Mouse (Mus musculus) heart, embryonic 13.5 days (tissue): ENCODE data around the gene Dpysl4. TPM values are rescaled to one million over a fixed set of nuclear protein-coding genes. Genes with fewer than 3 reads are reported as not detected.

Source experiments
- ATAC-seq: fragments of 200-750 bp; cut with Nextera tagmentation; 2 replicates; pipeline ENCODE4 v1.8.0; 2017; ENCODE audit warnings: moderate TSS enrichment; ENCODE audit not compliant: insufficient number of reproducible peaks, low FRiP score, low TSS enrichment; ENCODE audit errors: extremely low read depth
- H3K27ac ChIP-seq: fragments of 300-500 bp; sonication (generic); replicated peaks from 2 replicates; pipeline ENCODE4 v1.5.1; 2015; ENCODE audit warnings: moderate library complexity, mild to moderate bottlenecking, inconsistent platforms
- H3K27me3 ChIP-seq: fragments of 300-500 bp; sonication (generic); replicated peaks from 2 replicates; pipeline ENCODE4 v1.6.1; 2015; ENCODE audit warnings: mild to moderate bottlenecking, inconsistent platforms
- H3K36me3 ChIP-seq: fragments of 300-500 bp; sonication (generic); 2 replicates; pipeline ENCODE4 v1.6.1; 2015; ENCODE audit warnings: mild to moderate bottlenecking, inconsistent platforms
- H3K4me1 ChIP-seq: fragments of 300-500 bp; sonication (generic); 2 replicates; pipeline ENCODE4 v1.6.1; 2015; ENCODE audit warnings: inconsistent platforms
- H3K4me2 ChIP-seq: fragments of 300-500 bp; sonication (generic); 2 replicates; pipeline ENCODE4 v1.6.1; 2015; ENCODE audit warnings: inconsistent platforms, mild to moderate bottlenecking, moderate library complexity
- H3K4me3 ChIP-seq: fragments of 300-500 bp; sonication (generic); 2 replicates; pipeline ENCODE4 v1.5.1; 2015; ENCODE audit warnings: moderate library complexity, mild to moderate bottlenecking, inconsistent platforms
- H3K9ac ChIP-seq: fragments of 300-500 bp; sonication (generic); 2 replicates; pipeline ENCODE4 v1.6.1; 2015; ENCODE audit warnings: inconsistent platforms, mild to moderate bottlenecking, moderate library complexity
- H3K9me3 ChIP-seq: fragments of 300-500 bp; sonication (generic); 2 replicates; pipeline ENCODE4 v1.6.1; 2016; ENCODE audit warnings: inconsistent platforms
- WGBS: fragments of 180-500 bp; shearing (Covaris S2); methylation state at CpG from one replicate; pipeline ENCODE4 v1.1.7; 2015; ENCODE audit warnings: mixed read lengths; 5-methylcytosine and 5-hydroxymethylcytosine counted together
- polyA plus RNA-seq: library from polyadenylated mRNA; unstranded; fragments of >200 nt; fragmentation: Nextera tagmentation; extraction: Ambion mirVana; gene quantifications from 2 replicates; pipeline ENCODE4 v1.2.1, GENCODE M21; 2015

Gene Dpysl4
- polyA plus RNA-seq, 1 experiment from 2014 or later, result 3.5 TPM

GRCm38 (mm10) chr7:139130361-139130760 is 44.6 kb downstream of the Dpysl4 start:
- Histone ChIP-seq H3K4me2 (no peak overlapping the region), H3K9ac (no peak overlapping the region), H3K4me1 (peaks cover 14% of the 10 kb centered on the region), H3K9me3 (no peaks in the 10 kb centered on the region), H3K36me3 (no peaks in the 10 kb centered on the region), H3K27ac (no peak overlapping the region), H3K4me3 (no peak overlapping the region), H3K27me3 (peaks cover 17% of the 10 kb centered on the region)
- WGBS, result 56% methylated on average over 6 of the region's 6 CpGs
- no peak for ATAC-seq

- Histone ChIP-seq H3K9ac (no peak overlapping the region), H3K27me3 (peaks cover 17% of the 10 kb centered on the region), H3K4me2 (no peak overlapping the region), H3K36me3 (no peaks in the 10 kb centered on the region), H3K4me1 (peaks cover 14% of the 10 kb centered on the region), H3K27ac (no peak overlapping the region), H3K4me3 (no peak overlapping the region), H3K9me3 (no peaks in the 10 kb centered on the region)
- 66% methylated on average over 8 of the region's 8 CpGs for WGBS
- no peak for ATAC-seq
These were observed 45.7 kb downstream of the Dpysl4 start for GRCm38 (mm10) chr7:139131538-139131937.

DNA sequence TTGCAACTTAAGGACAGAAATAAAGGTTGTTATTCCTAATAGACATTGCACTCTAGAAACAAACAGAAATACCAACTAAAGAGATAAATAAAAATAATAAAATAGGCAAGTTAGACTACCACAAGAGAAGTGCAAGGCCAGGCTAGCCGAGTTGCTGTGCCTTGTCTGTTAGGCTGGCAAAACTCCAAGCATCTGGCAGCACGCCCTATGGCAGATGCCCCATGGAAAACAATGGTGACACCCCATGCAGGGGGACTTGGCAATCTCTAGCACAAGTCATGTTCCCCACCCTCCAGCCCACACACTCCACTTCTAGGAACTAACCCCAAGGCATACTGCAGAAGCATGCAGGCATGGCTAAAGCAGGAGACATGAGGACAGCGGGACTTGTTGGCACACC is 47.6 kb downstream of the Dpysl4 start:
- WGBS, result 67% methylated on average over 3 of the region's 3 CpGs
- Histone ChIP-seq H3K27me3 (peaks cover 15% of the 10 kb centered on the region), H3K9ac (no peak overlapping the region), H3K9me3 (no peaks in the 10 kb centered on the region), H3K36me3 (no peaks in the 10 kb centered on the region), H3K4me1 (peaks cover 12% of the 10 kb centered on the region), H3K4me3 (no peak overlapping the region), H3K27ac (no peak overlapping the region), H3K4me2 (no peak overlapping the region)
- ATAC-seq, result no peak

GRCm38 (mm10) chr7:139135236-139135635 is 49.4 kb downstream of the Dpysl4 start:
- Histone ChIP-seq H3K4me3 (no peak overlapping the region), H3K9ac (no peak overlapping the region), H3K9me3 (no peaks in the 10 kb centered on the region), H3K4me2 (no peak overlapping the region), H3K27ac (no peak overlapping the region), H3K4me1 (peaks cover 12% of the 10 kb centered on the region), H3K27me3 (peaks cover 15% of the 10 kb centered on the region; the same call in 1 of the 2 replicates), H3K36me3 (no peaks in the 10 kb centered on the region)
- no peak for ATAC-seq
- 47% methylated on average over 5 of the region's 5 CpGs for WGBS

DNA sequence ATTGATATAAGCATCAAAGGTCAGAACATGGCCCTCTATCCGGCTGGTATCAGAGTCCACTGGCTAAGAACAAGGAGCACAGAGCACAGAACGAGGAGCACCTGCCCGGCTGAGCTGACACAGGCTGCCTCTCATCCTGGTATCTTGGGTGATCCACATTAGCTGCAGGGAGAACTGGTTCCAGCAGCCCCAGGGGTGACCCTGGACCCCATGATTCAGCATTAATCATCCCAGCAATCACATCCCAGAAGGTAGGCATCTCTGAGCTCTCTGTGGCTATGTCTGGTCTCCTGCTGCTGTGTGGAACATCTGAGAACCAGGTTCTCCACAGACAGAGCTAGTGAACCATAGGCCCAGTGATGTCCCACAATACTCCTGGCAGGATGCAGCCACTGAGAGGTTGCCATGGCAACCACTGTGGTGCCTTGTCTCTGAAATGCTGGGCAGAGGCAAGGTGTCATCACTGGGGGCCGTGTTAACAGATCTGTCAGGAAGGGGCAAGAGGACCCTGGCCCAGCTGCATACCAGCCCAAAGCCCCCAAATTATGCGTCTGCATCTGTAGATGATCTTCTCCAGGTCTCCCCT is 51.2 kb downstream of the Dpysl4 start:
- peaks cover 12% of the 10 kb centered on the region for H3K4me1 ChIP-seq
- no peak overlapping the region for H3K9ac ChIP-seq
- no peaks in the 10 kb centered on the region for H3K9me3 ChIP-seq
- 67% methylated on average over 5 of the region's 5 CpGs for WGBS
- ATAC-seq, result no peak
- H3K27ac ChIP-seq, result no peak overlapping the region
- H3K4me2 ChIP-seq, result no peak overlapping the region
- no peak overlapping the region for H3K4me3 ChIP-seq
- no peaks in the 10 kb centered on the region for H3K36me3 ChIP-seq
- H3K27me3 ChIP-seq, result peaks cover 28% of the 10 kb centered on the region

DNA sequence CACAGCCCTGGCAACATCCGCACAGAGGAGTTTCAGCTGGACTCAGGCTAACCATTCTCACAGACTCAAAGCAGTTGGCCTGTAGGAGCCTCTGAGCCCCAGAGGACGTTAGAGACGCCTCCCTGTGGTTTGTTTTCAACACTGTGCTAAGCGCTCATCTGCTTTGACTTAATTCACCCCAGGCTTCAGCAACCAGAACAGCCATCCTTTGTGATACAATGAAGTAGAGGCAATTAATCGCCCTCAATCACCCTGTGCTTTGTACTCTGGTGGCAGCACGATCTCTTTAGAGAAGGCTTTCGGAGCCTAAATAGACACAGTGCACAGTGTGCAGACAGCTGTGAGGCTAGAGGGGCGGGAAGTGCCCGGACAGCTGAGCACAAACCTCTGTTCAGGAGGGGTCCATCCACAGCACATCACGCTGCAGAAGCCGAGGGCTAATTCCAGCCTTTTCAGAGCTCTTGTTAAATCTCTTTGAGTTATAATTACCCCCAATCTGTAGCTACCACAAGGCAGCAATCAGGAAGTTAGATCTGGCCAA is 54.2 kb downstream of the Dpysl4 start:
- no peak for ATAC-seq
- Histone ChIP-seq H3K9ac (no peak overlapping the region), H3K4me1 (peaks cover 10% of the 10 kb centered on the region), H3K27me3 (peaks cover 28% of the 10 kb centered on the region), H3K9me3 (no peaks in the 10 kb centered on the region), H3K4me2 (no peak overlapping the region), H3K27ac (no peak overlapping the region), H3K4me3 (no peak overlapping the region), H3K36me3 (no peaks in the 10 kb centered on the region)
- 29% methylated on average over 11 of the region's 11 CpGs for WGBS

- H3K9me3 ChIP-seq, result no peaks in the 10 kb centered on the region
- no peaks in the 10 kb centered on the region for H3K36me3 ChIP-seq
- no peak overlapping the region for H3K9ac ChIP-seq
- 57% methylated on average over 1 of the region's 1 CpGs for WGBS
- H3K4me2 ChIP-seq, result no peak overlapping the region
- peaks cover 28% of the 10 kb centered on the region for H3K27me3 ChIP-seq
- ATAC-seq, result no peak
- H3K4me3 ChIP-seq, result no peak overlapping the region
- no peak overlapping the region for H3K27ac ChIP-seq
- peaks cover 6% of the 10 kb centered on the region for H3K4me1 ChIP-seq
These were observed 58.0 kb downstream of the Dpysl4 start for GRCm38 (mm10) chr7:139143785-139144184.

DNA sequence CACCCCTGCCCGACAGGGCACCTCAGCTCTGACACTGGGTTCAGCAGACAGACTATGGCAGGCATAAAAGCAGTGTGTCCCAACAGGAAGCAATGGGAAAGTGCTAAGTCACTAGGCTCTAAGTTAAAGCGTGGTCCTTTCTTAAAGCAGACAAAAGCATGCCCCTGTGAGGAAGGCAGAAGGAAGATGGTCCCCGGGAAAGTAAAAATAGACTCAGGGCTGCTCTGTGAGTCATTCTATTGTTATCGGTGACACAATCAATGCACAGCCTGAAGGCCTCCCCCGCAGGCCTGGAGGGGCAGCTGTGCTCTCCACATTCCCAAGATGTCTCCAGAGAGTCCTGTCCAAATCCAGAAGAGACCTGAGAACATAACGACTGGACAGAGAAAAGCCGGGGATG is 60.1 kb downstream of the Dpysl4 start:
- H3K27ac ChIP-seq, result no peak overlapping the region
- H3K27me3 ChIP-seq, result peaks cover 37% of the 10 kb centered on the region

GRCm38 (mm10) chr7:139147360-139147759 is 61.6 kb downstream of the Dpysl4 start:
- no peaks in the 10 kb centered on the region for H3K36me3 ChIP-seq
- H3K4me3 ChIP-seq, result no peak overlapping the region
- peaks cover 39% of the 10 kb centered on the region for H3K27me3 ChIP-seq
- peaks cover 12% of the 10 kb centered on the region for H3K4me1 ChIP-seq
- H3K9ac ChIP-seq, result no peak overlapping the region
- 33% methylated on average over 4 of the region's 4 CpGs for WGBS
- ATAC-seq, result no peak
- no peaks in the 10 kb centered on the region for H3K9me3 ChIP-seq
- no peak overlapping the region for H3K27ac ChIP-seq
- no peak overlapping the region for H3K4me2 ChIP-seq

More for the DNA sequence above, 60.1 kb downstream of the Dpysl4 start:
- Histone ChIP-seq H3K4me3 (no peak overlapping the region), H3K9me3 (no peaks in the 10 kb centered on the region), H3K4me2 (no peak overlapping the region), H3K9ac (no peak overlapping the region), H3K36me3 (no peaks in the 10 kb centered on the region), H3K4me1 (peaks cover 6% of the 10 kb centered on the region)
- WGBS, result 26% methylated on average over 7 of the region's 7 CpGs
- ATAC-seq, result no peak

GRCm38 (mm10) chr7:139149373-139149772 is 63.6 kb downstream of the Dpysl4 start:
- Histone ChIP-seq H3K4me2 (no peak overlapping the region), H3K4me1 (peaks cover 15% of the 10 kb centered on the region), H3K36me3 (no peaks in the 10 kb centered on the region), H3K27ac (no peak overlapping the region), H3K27me3 (peaks cover 54% of the 10 kb centered on the region), H3K4me3 (no peak overlapping the region), H3K9me3 (no peaks in the 10 kb centered on the region), H3K9ac (no peak overlapping the region)
- no peak for ATAC-seq
- 13% methylated on average over 7 of the region's 7 CpGs for WGBS

GRCm38 (mm10) chr7:139151116-139151515 is 65.3 kb downstream of the Dpysl4 start:
- 30% methylated on average over 10 of the region's 10 CpGs for WGBS
- peaks cover 11% of the 10 kb centered on the region; the same call in 1 of the 2 replicates for H3K4me1 ChIP-seq
- ATAC-seq, result peak; percentile 55; the same call in 1 of the 2 replicates
- no peak overlapping the region for H3K9ac ChIP-seq
- H3K36me3 ChIP-seq, result no peaks in the 10 kb centered on the region
- no peak overlapping the region for H3K4me3 ChIP-seq
- peaks cover 58% of the 10 kb centered on the region for H3K27me3 ChIP-seq
- H3K27ac ChIP-seq, result no peak overlapping the region
- H3K4me2 ChIP-seq, result no peak overlapping the region
- H3K9me3 ChIP-seq, result no peaks in the 10 kb centered on the region
